Mouse (Mus musculus): ENCODE measurements around the gene Ptch2.

Gene Ptch2

GRCm38 (mm10) chr4:117104672-117105071, 8.8 kb downstream of the Ptch2 start:
- DNase-seq (ENCODE audit: low read depth, low spot score), result no peak

- DNase-seq (ENCODE audit: low read depth, low spot score), result no peak
These were observed 9.3 kb downstream of the Ptch2 start for GRCm38 (mm10) chr4:117105127-117105526.

- DNase-seq (ENCODE audit: low read depth, low spot score), result no peak
These were observed 12.1 kb downstream of the Ptch2 start for GRCm38 (mm10) chr4:117107813-117108523.

- DNase-seq (ENCODE audit: low read depth, low spot score), result no peak
These were observed 12.6 kb downstream of the Ptch2 start for GRCm38 (mm10) chr4:117108524-117108849.

- DNase-seq (ENCODE audit: low read depth, low spot score), result no peak
These were observed 13.5 kb downstream of the Ptch2 start for GRCm38 (mm10) chr4:117109330-117109729.

- no peak for DNase-seq (ENCODE audit: low read depth, low spot score)
These were observed 14.4 kb downstream of the Ptch2 start for GRCm38 (mm10) chr4:117110249-117110648.

GRCm38 (mm10) chr4:117110985-117111384, 15.1 kb downstream of the Ptch2 start:
- no peak for DNase-seq (ENCODE audit: low read depth, low spot score)

GRCm38 (mm10) chr4:117113237-117113636, 17.4 kb downstream of the Ptch2 start:
- no peak for DNase-seq (ENCODE audit: low read depth, low spot score)

- no peak for DNase-seq (ENCODE audit: low read depth, low spot score)
These were observed 19.7 kb downstream of the Ptch2 start for GRCm38 (mm10) chr4:117115592-117115991.

GRCm38 (mm10) chr4:117117931-117118330, 22.1 kb downstream of the Ptch2 start:
- no peak for DNase-seq (ENCODE audit: low read depth, low spot score)

- DNase-seq (ENCODE audit: low read depth, low spot score), result no peak
These were observed 23.8 kb downstream of the Ptch2 start for GRCm38 (mm10) chr4:117119636-117120035.

GRCm38 (mm10) chr4:117120052-117120444, 24.2 kb downstream of the Ptch2 start:
- no peak for DNase-seq (ENCODE audit: low read depth, low spot score)

GRCm38 (mm10) chr4:117120445-117121414, 24.9 kb downstream of the Ptch2 start:
- peak; percentile 95 for DNase-seq (ENCODE audit: low read depth, low spot score)

- DNase-seq (ENCODE audit: low read depth, low spot score), result no peak
These were observed 26.3 kb downstream of the Ptch2 start for GRCm38 (mm10) chr4:117122209-117122608.

GRCm38 (mm10) chr4:117123546-117124217, 27.8 kb downstream of the Ptch2 start:
- DNase-seq (ENCODE audit: low read depth, low spot score), result no peak

GRCm38 (mm10) chr4:117124218-117124517, 28.3 kb downstream of the Ptch2 start:
- DNase-seq (ENCODE audit: low read depth, low spot score), result no peak

- no peak for DNase-seq (ENCODE audit: low read depth, low spot score)
These were observed 28.9 kb downstream of the Ptch2 start for GRCm38 (mm10) chr4:117124518-117125347.

GRCm38 (mm10) chr4:117125348-117125909, 29.6 kb downstream of the Ptch2 start, which contains the start of gene Btbd19:
Gene Btbd19, minus strand, starts transcription at chr4:117125725.
- no peak for DNase-seq (ENCODE audit: low read depth, low spot score)

- no peak for DNase-seq (ENCODE audit: low read depth, low spot score)
These were observed 30.2 kb downstream of the Ptch2 start for GRCm38 (mm10) chr4:117125910-117126674.

GRCm38 (mm10) chr4:117126675-117127290, 30.9 kb downstream of the Ptch2 start, which contains the start of gene Tctex1d4:
Gene Tctex1d4, plus strand, starts transcription at chr4:117126794.
- no peak for DNase-seq (ENCODE audit: low read depth, low spot score)

Measured in forelimb bud, embryonic 11.5 days (tissue).